Mouse (Mus musculus): ENCODE data around the gene Fbxo27.
"Not testable (repeated sequence)": the region's sequence is repeated elsewhere in the genome, so short reads cannot be mapped to it uniquely, and the experiment has no call there.

The Fbxo27 gene

GRCm38 (mm10) chr7:28692545-28693320 lies at the start of gene Fbxo27:
Gene Fbxo27 (plus strand): TSS chr7:28692849.
- DNase-seq (ENCODE audit: low spot score in 2 of 2) = peak; percentile 49 to 52

- DNase-seq (ENCODE audit: low spot score in 2 of 2) = no peak
Observed at GRCm38 (mm10) chr7:28645366-28645765, 47.3 kb upstream of the Fbxo27 start.

- DNase-seq (ENCODE audit: low spot score in 2 of 2) = no peak
Observed at GRCm38 (mm10) chr7:28645947-28646475, 46.6 kb upstream of the Fbxo27 start.

DNA sequence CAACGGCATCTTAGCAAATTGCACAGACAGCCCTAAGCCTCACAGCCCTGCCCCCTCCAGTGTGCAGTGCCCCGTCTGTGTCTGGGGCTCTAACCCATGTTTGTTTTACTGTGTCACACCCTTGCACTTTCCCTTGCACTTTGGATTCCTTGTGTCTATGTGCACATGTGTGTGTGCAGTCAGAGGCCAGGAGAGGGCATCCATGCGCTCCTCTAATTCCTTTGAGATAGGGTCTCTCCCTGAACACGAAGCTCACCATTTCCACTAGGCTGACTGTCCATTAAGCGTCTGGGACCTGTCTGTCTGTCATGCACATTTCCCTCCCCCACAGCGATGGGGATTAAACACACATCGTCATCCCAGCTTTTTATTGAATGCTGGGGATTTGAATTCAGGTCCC lies 45.6 kb upstream of the Fbxo27 start:
- DNase-seq (ENCODE audit: low spot score in 2 of 2) = no peak

- DNase-seq (ENCODE audit: low spot score in 2 of 2) = no peak
Observed at GRCm38 (mm10) chr7:28651157-28651556, 41.5 kb upstream of the Fbxo27 start.

DNA sequence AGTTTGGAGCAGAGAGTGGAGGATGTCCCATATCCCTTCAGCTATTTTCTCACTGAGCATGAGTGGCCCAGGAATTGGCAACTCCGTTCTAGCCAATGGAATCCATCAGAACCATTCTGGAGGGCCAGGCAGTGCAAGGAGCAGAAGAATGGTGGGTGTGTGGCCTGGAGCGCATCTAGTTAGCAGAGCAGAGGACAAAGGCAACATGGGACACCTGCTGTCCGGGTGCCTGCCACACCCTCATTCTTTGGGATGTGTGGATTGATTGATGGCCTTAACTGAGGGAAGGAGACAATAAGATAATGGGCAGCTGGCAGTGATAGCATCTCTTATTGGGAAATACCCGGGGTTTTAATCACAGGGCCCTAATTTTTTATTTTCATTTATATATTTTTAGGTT lies 36.2 kb upstream of the Fbxo27 start:
- no peak for DNase-seq (ENCODE audit: low spot score in 2 of 2)

DNA sequence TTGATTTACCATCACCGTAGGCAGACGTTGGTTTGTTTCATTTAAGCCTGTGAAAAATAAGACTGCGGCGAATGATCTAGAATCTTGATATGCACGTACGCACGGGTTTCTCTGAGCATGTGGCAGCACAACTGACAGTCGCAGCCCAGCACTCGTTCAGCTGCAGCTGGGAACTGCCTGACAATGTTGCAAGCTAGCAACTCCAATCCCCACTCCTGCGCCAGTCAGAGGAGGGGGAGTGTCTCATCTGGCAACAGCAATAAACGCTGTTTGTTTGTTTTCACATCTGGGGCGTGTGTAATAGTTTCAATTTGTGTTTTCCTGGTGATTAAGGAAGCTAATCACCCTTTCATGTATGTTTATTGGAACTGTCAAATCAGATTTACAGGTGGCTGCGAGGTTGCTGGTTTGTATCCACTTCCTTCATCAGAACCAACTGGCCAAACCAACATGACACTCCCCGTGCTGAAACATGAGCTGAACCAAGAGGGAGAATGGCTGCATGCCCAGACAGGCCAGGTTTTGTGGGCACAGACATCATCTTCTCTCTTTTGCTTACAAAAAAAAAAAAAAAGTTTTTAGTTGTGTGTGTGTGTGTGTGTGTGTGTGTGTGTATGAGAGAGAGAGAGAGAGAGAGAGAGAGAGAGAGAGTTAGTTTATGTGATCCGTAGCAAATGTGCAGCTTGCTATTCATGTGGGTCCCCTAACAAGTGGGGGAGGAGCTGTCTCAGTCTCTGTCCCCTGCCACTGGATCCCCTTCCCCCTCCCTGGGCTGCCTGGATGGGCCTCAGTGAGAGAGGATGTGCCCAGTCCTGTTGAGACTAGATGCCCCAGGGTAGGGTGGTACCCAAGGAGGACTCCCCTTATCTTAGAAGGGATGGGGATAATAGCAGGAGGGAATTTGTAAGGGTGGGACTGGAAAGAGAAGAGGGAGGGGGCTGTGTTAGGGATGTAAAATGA lies 26.7 kb upstream of the Fbxo27 start:
- DNase-seq (ENCODE audit: low spot score in 2 of 2) = peak; percentile 2 to 6

DNA sequence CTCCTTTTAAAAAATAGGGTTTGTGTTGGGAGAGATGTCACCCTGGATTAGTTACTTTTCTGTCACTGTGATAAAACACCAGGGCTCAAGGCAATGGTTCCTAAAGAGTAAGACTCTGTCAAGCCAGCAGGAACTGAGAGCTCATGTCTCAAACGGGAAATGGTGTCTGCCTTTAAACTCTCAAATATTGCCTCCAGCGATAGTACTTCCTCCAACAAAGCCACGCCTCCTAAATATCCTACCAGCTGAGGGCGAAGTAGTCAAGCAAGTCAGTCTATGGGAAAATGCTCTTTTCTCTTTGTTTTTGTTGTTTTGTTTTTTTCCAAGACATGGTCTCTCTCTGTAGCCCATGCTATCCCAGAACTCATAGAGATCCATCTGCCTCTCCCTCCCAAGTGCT lies 21.5 kb upstream of the Fbxo27 start:
- no peak for DNase-seq (ENCODE audit: low spot score in 2 of 2)

DNA sequence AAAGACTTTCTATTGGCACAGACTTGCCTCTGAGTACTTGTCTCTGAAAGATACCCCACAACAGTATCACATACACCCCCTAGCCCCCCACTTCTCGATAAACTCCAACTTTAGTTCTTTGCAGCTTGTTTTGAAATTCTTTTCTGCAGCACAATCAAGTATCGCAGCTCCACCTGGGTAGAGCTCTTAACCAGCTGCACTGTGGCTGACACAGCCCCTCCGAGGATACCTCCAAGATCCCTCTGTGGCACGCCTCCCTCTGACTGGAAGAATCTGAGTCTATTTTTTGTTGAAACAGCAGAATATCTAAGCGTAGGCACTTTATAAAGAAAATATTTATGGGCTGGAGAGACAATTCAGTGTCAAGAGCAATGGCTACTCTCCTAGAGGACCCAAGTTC lies 20.4 kb upstream of the Fbxo27 start:
- no peak for DNase-seq (ENCODE audit: low spot score in 2 of 2)

- DNase-seq (ENCODE audit: low spot score in 2 of 2) = not testable (repeated sequence)
Observed at GRCm38 (mm10) chr7:28672786-28673185, 19.9 kb upstream of the Fbxo27 start.

DNA sequence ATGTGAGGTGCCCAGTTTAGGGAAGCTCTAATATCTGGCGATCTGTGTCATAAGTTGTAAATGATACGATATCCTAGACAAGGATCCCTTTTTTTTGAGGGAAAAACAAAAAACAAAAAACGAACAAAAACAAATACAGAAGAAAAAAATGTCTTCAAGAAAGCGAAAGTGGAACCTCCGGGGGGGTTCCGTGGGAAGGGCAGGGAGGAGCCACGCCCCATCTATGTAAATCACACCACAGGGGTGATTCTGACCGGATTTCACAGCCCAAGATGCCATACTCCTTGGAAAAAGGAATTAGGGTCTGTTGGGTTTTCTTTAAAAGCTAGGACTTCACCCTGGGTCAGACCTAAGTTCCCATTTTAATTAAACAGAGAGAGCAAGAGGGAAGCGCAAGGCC lies 17.7 kb upstream of the Fbxo27 start:
- no peak for DNase-seq (ENCODE audit: low spot score in 2 of 2)

- DNase-seq (ENCODE audit: low spot score in 2 of 2) = no peak
Observed at GRCm38 (mm10) chr7:28675746-28676145, 16.9 kb upstream of the Fbxo27 start.

- DNase-seq (ENCODE audit: low spot score in 2 of 2) = no peak
Observed at GRCm38 (mm10) chr7:28676811-28677541, 15.7 kb upstream of the Fbxo27 start.

DNA sequence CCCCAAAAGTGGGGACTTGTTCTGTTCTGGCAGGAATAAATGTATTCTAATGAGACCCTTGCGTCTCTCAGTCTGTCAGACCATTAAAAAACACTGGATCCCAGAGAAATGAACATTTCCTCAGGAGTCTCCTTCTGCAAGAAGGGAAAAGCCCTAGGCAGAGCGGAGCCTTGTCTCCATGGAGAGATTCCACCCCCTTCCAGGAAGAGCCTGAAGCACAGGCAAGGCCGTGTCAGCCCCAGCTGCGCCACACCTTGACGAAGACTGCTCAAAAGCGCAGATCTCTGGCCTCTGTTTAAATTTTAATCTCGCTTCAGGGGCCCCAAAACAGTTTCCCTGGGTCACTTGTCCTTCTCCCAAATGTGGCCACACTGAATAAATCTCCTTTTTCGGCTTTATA lies 15.0 kb upstream of the Fbxo27 start:
- DNase-seq (ENCODE audit: low spot score in 2 of 2) = no peak

DNA sequence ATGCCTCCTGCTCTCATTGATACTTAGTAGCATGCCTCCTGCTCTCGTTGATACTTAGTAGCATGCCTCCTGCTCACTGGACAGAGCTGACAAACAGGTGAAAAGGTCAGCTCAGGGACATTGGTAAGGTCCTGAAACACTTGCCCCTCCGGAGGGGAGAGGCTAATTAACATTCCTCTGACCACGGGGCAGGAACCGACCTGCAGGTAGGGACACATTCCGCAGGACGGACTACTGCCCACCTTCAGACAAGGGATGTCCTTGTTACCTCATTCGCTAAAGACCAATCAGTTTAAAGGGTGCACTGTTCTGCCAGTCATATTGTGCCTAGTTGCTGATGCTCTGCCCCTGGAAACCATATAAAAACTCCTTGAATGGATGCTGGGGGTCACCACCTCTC lies 1.6 kb upstream of the Fbxo27 start:
- no peak for DNase-seq (ENCODE audit: low spot score in 2 of 2)

DNA sequence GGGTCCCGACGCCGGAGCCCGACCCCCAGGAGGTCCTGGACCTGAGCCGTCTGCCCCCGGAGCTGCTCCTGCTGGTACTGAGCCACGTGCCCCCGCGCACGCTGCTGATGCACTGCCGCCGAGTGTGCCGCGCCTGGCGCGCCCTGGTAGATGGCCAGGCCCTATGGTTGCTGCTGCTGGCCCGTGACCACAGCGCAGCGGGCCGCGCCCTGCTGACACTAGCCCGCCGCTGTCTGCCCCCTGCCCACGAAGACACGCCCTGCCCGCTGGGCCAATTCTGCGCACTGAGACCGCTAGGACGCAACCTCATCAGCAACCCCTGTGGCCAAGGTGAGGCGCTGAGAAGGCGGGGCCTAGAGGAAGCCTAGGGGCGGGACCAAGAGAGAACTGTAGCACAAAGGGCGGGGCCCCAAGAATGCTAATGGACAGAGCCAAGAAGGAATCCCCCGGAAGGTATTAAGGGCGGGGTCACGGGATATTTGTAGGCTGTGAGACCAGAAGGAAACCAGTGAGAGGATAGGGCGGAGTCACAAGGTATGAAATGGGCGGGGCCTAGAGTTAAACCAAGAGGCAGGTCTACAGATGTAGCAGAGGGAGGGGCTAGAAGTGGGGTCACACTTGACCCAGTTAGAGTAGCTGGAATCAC lies 795 bp downstream of the Fbxo27 start:
- peak; percentile 79 to 83 for DNase-seq (ENCODE audit: low spot score in 2 of 2)

DNA sequence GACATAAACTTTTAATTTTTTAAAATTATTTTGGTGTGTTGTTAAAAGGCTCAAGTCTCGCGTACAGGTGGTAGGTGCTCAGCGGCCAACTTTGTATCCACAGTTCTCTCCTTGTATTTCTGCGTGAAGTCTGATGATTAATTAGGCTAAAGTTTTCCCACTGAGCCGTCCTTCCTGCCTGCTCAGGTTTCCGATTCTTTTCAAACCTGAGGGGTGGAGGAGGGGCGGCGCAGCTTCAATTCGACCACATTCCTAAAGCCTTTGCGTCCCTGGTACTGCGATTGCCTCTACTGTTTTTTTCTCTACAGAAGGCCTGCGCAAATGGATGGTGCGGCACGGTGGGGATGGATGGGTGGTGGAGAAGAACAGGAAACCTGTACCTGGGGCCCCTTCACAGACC lies 1.8 kb downstream of the Fbxo27 start:
- no peak for DNase-seq (ENCODE audit: low spot score in 2 of 2)

DNA sequence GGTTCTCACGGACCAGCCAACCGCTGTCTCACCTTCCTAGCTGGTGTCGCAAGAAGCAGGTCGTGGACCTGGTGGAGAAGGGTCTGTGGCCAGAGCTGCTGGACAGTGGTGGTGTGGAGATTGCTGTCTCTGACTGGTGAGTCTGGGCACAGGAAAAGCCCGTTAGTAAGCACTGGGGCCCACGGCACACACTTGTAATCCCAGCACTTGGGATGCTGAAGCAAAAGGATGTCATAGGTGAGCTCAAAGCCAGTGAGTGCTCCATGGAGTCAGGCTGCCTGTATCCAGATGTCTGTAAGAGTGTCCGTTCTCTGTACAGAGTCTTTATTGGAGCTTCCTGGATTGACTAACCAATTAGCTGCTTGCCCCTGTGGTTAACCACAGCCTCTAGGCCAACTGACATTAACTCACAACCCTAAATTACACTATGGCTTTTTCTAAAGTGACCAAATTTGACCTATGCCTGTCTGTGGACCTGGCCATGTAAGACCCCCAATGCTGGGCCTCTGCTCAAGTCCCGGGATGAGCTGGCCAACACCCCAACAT lies 2.4 kb downstream of the Fbxo27 start:
- DNase-seq (ENCODE audit: low spot score in 2 of 2) = no peak

GRCm38 (mm10) chr7:28697277-28697676 lies 4.6 kb downstream of the Fbxo27 start:
- no peak for DNase-seq (ENCODE audit: low spot score in 2 of 2)

GRCm38 (mm10) chr7:28700269-28700668 lies 7.6 kb downstream of the Fbxo27 start:
- DNase-seq (ENCODE audit: low spot score in 2 of 2) = no peak

GRCm38 (mm10) chr7:28701306-28701705 lies 8.7 kb downstream of the Fbxo27 start:
- DNase-seq (ENCODE audit: low spot score in 2 of 2) = not testable (repeated sequence)

Data from frontal cortex, postnatal 36 days (tissue).